Comparison of ENCODE assay signal across 7 mouse cellular contexts in genomic region chr9:120934821-120935633, GRCm38 (mm10). TPM values are rescaled to one million over a fixed set of nuclear protein-coding genes. Genes with fewer than 3 reads are reported as not detected.
DNase-seq lines count a peak whose midpoint lies in the region; ATAC-seq and TF ChIP-seq lines count a peak whose summit lies in the region.

No protein-coding gene starts in this region.

- no peaks in the 10 kb centered on the region for H3K27me3 ChIP-seq in ES-Bruce4 (ENCODE audit: control insufficient read depth, insufficient read depth, low read length, poor library complexity, severe bottlenecking)
- no peaks in the 10 kb centered on the region for H3K27me3 ChIP-seq in forebrain, embryonic 15.5 days
- no peaks in the 10 kb centered on the region for H3K27me3 ChIP-seq in kidney, embryonic 14.5 days (ENCODE audit: control insufficient read depth, insufficient read depth, low read length)
- no peaks in the 10 kb centered on the region for H3K27me3 ChIP-seq in midbrain, postnatal 0 days (ENCODE audit: insufficient read depth, low read length)

- peaks cover 5% of the 10 kb centered on the region for H3K4me1 ChIP-seq in ES-Bruce4 (ENCODE audit: control insufficient read depth, insufficient read depth, low read length)
- H3K4me1 ChIP-seq in forebrain, embryonic 15.5 days = peaks cover 58% of the 10 kb centered on the region
- peaks cover 31% of the 10 kb centered on the region for H3K4me1 ChIP-seq in kidney, embryonic 14.5 days (ENCODE audit: control insufficient read depth, insufficient read depth, low read length)
- peaks cover 23% of the 10 kb centered on the region for H3K4me1 ChIP-seq in midbrain, postnatal 0 days (ENCODE audit: insufficient read depth, low read length)

- no peak for TF ChIP-seq CTCF in ES-Bruce4 (IDR thresholded peaks at IDR 0.05; ENCODE audit: low read depth, low read length)
- no peak for TF ChIP-seq CTCF in midbrain, postnatal 0 days (IDR thresholded peaks at IDR 0.05)

- H3K27ac ChIP-seq in ES-Bruce4 (ENCODE audit: insufficient read depth, low read length) = 0 out of 2 replicates have a peak overlapping the region, but pooled peaks have one; percentile 20
- peak overlapping the region; percentile 92 for H3K27ac ChIP-seq in forebrain, embryonic 15.5 days (replicated peaks)
- H3K27ac ChIP-seq in kidney, embryonic 14.5 days (ENCODE audit: low read depth, low read length) = peak overlapping the region; percentile 87; the same call in 1 of the 2 replicates
- H3K27ac ChIP-seq in midbrain, postnatal 0 days (ENCODE audit: low read depth, low read length) = no peak overlapping the region

- peak overlapping the region; percentile 94 for H3K9ac ChIP-seq in ES-Bruce4 (ENCODE audit: low read depth, poor library complexity, severe bottlenecking)
- peak overlapping the region; percentile 76 for H3K9ac ChIP-seq in forebrain, embryonic 15.5 days (replicated peaks)
- peak overlapping the region; percentile 96 for H3K9ac ChIP-seq in kidney, embryonic 14.5 days (ENCODE audit: low read depth, low read length)
- peak overlapping the region; percentile 86 for H3K9ac ChIP-seq in midbrain, postnatal 0 days (replicated peaks; ENCODE audit: low read length, poor library complexity, severe bottlenecking)

- no peak for TF ChIP-seq EP300 in ES-Bruce4 (IDR thresholded peaks at IDR 0.05; ENCODE audit: insufficient read depth, low read depth, low read length)

- H3K4me2 ChIP-seq in forebrain, embryonic 15.5 days (replicated peaks) = peak overlapping the region; percentile 88
- peak overlapping the region; percentile 91 for H3K4me2 ChIP-seq in kidney, embryonic 14.5 days (replicated peaks; ENCODE audit: low read depth, low read length)
- peak overlapping the region; percentile 79 for H3K4me2 ChIP-seq in midbrain, postnatal 0 days (ENCODE audit: low read depth, low read length, poor library complexity, severe bottlenecking)

- no peak for TF ChIP-seq POLR2A in ES-Bruce4 (IDR thresholded peaks at IDR 0.05; ENCODE audit: insufficient read depth, low read length)

- H3K36me3 ChIP-seq in ES-Bruce4 (ENCODE audit: control insufficient read depth, insufficient read depth, low read length, poor library complexity, severe bottlenecking) = peaks cover 8% of the 10 kb centered on the region; the same call in 1 of the 2 replicates
- no peaks in the 10 kb centered on the region for H3K36me3 ChIP-seq in forebrain, embryonic 15.5 days
- H3K36me3 ChIP-seq in kidney, embryonic 14.5 days (ENCODE audit: control insufficient read depth, insufficient read depth, low read length) = peaks cover 14% of the 10 kb centered on the region
- no peaks in the 10 kb centered on the region for H3K36me3 ChIP-seq in midbrain, postnatal 0 days (ENCODE audit: insufficient read depth, low read length)

- no peak for ATAC-seq in forebrain, embryonic 15.5 days (replicated peaks)
- no peak for ATAC-seq in kidney, embryonic 14.5 days (ENCODE audit: low FRiP score, low TSS enrichment)
- ATAC-seq in midbrain, postnatal 0 days (ENCODE audit: low FRiP score) = no peak

- peak; percentile 57 for DNase-seq in A20 (ENCODE audit: low read depth, low spot score)
- DNase-seq in midbrain, postnatal 0 days (ENCODE audit: low spot score) = no peak
- no peak for DNase-seq in ovary, postnatal 14 days (ENCODE audit: low spot score)
- no peak for DNase-seq in left cerebral cortex, adult 9 months (ENCODE audit: low spot score in 2 of 2)

- WGBS in forebrain, embryonic 15.5 days = 5% methylated on average over 14 of the region's 14 CpGs
- WGBS in kidney, embryonic 14.5 days = 5% methylated on average over 14 of the region's 14 CpGs
- 3% methylated on average over 14 of the region's 14 CpGs for WGBS in midbrain, postnatal 0 days

- no peaks in the 10 kb centered on the region for H3K9me3 ChIP-seq in ES-Bruce4 (replicated peaks; ENCODE audit: control insufficient read depth, insufficient read depth, low read length, poor library complexity, severe bottlenecking)
- no peaks in the 10 kb centered on the region for H3K9me3 ChIP-seq in forebrain, embryonic 15.5 days
- H3K9me3 ChIP-seq in kidney, embryonic 14.5 days (ENCODE audit: control insufficient read depth, low read length) = no peaks in the 10 kb centered on the region
- H3K9me3 ChIP-seq in midbrain, postnatal 0 days (ENCODE audit: low read length) = no peaks in the 10 kb centered on the region

- H3K4me3 ChIP-seq in ES-Bruce4 (ENCODE audit: low read depth, low read length) = peak overlapping the region; percentile 98
- peak overlapping the region; percentile 77 for H3K4me3 ChIP-seq in forebrain, embryonic 15.5 days
- H3K4me3 ChIP-seq in kidney, embryonic 14.5 days (ENCODE audit: low read length) = peak overlapping the region; percentile 68
- peak overlapping the region; percentile 65 for H3K4me3 ChIP-seq in midbrain, postnatal 0 days (ENCODE audit: low read depth, low read length)

RNA-seq across cellular contexts. Expression of gene Ctnnb1, which starts 6.0 kb away (rescaled TPM):
- polyA plus RNA-seq in ES-Bruce4 (2011; ENCODE audit: insufficient read depth, insufficient read length, low read depth, missing spikeins) = 826 and 830 TPM in 2 replicates
- polyA plus RNA-seq in forebrain, embryonic 15.5 days (2015; fragmentation: Nextera tagmentation; extraction: Ambion mirVana) = 615 and 648 TPM in 2 replicates
- polyA plus RNA-seq in kidney, embryonic 14.5 days (2014; fragmentation: Nextera tagmentation; extraction: Ambion mirVana) = 479 and 740 TPM in 2 replicates
- 917 and 1,042 TPM in 2 replicates for total RNA-seq in midbrain, postnatal 0 days (2014; rRNA removed)
- 320 and 347 TPM in 2 replicates for polyA plus RNA-seq in midbrain, postnatal 0 days (2015; fragmentation: Nextera tagmentation; extraction: Ambion mirVana)
